Mouse (Mus musculus): ENCODE data around the gene Fetub.
A peak's percentile ranks its signal among the peaks of the same experiment; 100 is the strongest.

GRCm38 (mm10) chr16:22953069-22953468 lies 34.9 kb downstream of the Fetub start:
- 0 out of 2 replicates have a peak, but pooled peaks have one; percentile 28 for TF ChIP-seq CTCF (conservative IDR thresholded peaks at IDR 0.05; ENCODE audit: insufficient read depth, insufficient read length, low read depth, low read length)
- TF ChIP-seq POLR2A (IDR thresholded peaks at IDR 0.05; ENCODE audit: low read depth, low read length) = no peak

Data from kidney, adult 2 months (tissue).